Mouse (Mus musculus) stomach, postnatal 0 days (tissue): ENCODE measurements around the gene Slc1a3.

Experiments used
- CTCF ChIP-seq: IDR thresholded peaks from 2 replicates; pipeline ENCODE4 v1.5.1; 2016; ENCODE audit warnings: antibody characterized with exemption, low read depth, mild to moderate bottlenecking, moderate library complexity
- EP300 ChIP-seq: optimal IDR thresholded peaks from 2 replicates; pipeline ENCODE3; 2016; ENCODE audit warnings: antibody characterized with exemption

- TF ChIP-seq CTCF, result no peak
- TF ChIP-seq EP300, result no peak
Observed at GRCm38 (mm10) chr15:8675616-8676015, 34.9 kb downstream of the Slc1a3 start.
